Comparison of ENCODE assay signal across 10 mouse cellular contexts in genomic region chr2:68873653-68874441, GRCm38 (mm10). TPM values are rescaled to one million over a fixed set of nuclear protein-coding genes. Genes with fewer than 3 reads are reported as not detected.
DNase-seq lines count a peak whose midpoint lies in the region; ATAC-seq and TF ChIP-seq lines count a peak whose summit lies in the region.
"Had no signal": no experiment of that assay in that cellular context is flagged by ENCODE, and none has a peak within 500 bp of the region (broad histone marks: within the 10 kb centered on the region; RNA-seq: fewer than 3 reads in every experiment).

No protein-coding gene starts in this region.

- peak overlapping the region; percentile 57 for H3K27ac ChIP-seq in heart, embryonic 12.5 days (ENCODE audit: poor library complexity, severe bottlenecking)
- H3K27ac ChIP-seq in heart, adult 2 months = no peak overlapping the region
- H3K27ac ChIP-seq in spleen, adult 2 months (ENCODE audit: insufficient read depth, low read length) = peak overlapping the region; percentile 16
- H3K27ac ChIP-seq in left cerebral cortex, adult 2 months = no peak overlapping the region
- H3K27ac ChIP-seq: midbrain, embryonic 12.5 days had no signal

- H3K36me3 ChIP-seq in heart, embryonic 12.5 days = peaks cover 3% of the 10 kb centered on the region
- H3K36me3 ChIP-seq in heart, adult 2 months (ENCODE audit: control insufficient read depth, insufficient read depth, low read length) = no peaks in the 10 kb centered on the region
- no peaks in the 10 kb centered on the region for H3K36me3 ChIP-seq in spleen, adult 2 months (ENCODE audit: control insufficient read depth, insufficient read depth, low read length)
- no peaks in the 10 kb centered on the region for H3K36me3 ChIP-seq in splenic B cell, adult 2 months (ENCODE audit: control insufficient read depth, insufficient read depth, low read length, poor library complexity, severe bottlenecking)
- H3K36me3 ChIP-seq: midbrain, embryonic 12.5 days had no signal

- H3K79me2 ChIP-seq in heart, adult 2 months (replicated peaks; ENCODE audit: control insufficient read depth, insufficient read depth, low read length) = no peaks in the 10 kb centered on the region

- no peaks in the 10 kb centered on the region; the same call in 1 of the 2 replicates for H3K27me3 ChIP-seq in heart, embryonic 12.5 days (replicated peaks)
- H3K27me3 ChIP-seq in heart, adult 2 months (ENCODE audit: control insufficient read depth, insufficient read depth, low read length) = no peaks in the 10 kb centered on the region
- no peaks in the 10 kb centered on the region for H3K27me3 ChIP-seq in spleen, adult 2 months (ENCODE audit: control insufficient read depth, insufficient read depth, low read length)
- no peaks in the 10 kb centered on the region for H3K27me3 ChIP-seq in splenic B cell, adult 2 months (ENCODE audit: control insufficient read depth, insufficient read depth, low read length, poor library complexity, severe bottlenecking)
- H3K27me3 ChIP-seq: midbrain, embryonic 12.5 days had no signal

- 42% methylated on average over 15 of the region's 15 CpGs for WGBS in heart, embryonic 12.5 days
- 54% methylated on average over 15 of the region's 15 CpGs for WGBS in heart, adult 2 months
- WGBS in spleen, adult 2 months = 32% methylated on average over 15 of the region's 15 CpGs

- H3K9ac ChIP-seq in heart, embryonic 12.5 days = no peak overlapping the region
- H3K9ac ChIP-seq in heart, adult 2 months (ENCODE audit: low read depth, low read length) = no peak overlapping the region
- H3K9ac ChIP-seq: midbrain, embryonic 12.5 days had no signal

- peaks cover under 1% of the 10 kb centered on the region; the same call in 1 of the 2 replicates for H3K9me3 ChIP-seq in heart, embryonic 12.5 days (replicated peaks)
- H3K9me3 ChIP-seq: midbrain, embryonic 12.5 days had no signal

- intact Hi-C loops in heart, adult 2 months (cut with DNase I) = loop anchor here (5.0 kb wide), 1 partner anchor 1253 kb away; no protein-coding TSS in a partner anchor
- intact Hi-C loops in left cerebral cortex, adult 2 months (cut with DNase I) = no loop called here

- peaks cover 31% of the 10 kb centered on the region for H3K4me1 ChIP-seq in heart, embryonic 12.5 days (replicated peaks)
- peaks cover 3% of the 10 kb centered on the region for H3K4me1 ChIP-seq in heart, adult 2 months (ENCODE audit: control insufficient read depth, insufficient read depth, low read length)
- H3K4me1 ChIP-seq in spleen, adult 2 months (ENCODE audit: control insufficient read depth, insufficient read depth, insufficient read length) = peaks cover 15% of the 10 kb centered on the region; the same call in 1 of the 2 replicates

- TF ChIP-seq CTCF in heart, adult 2 months (IDR thresholded peaks at IDR 0.05) = no peak
- TF ChIP-seq CTCF in spleen, adult 2 months (IDR thresholded peaks at IDR 0.05; ENCODE audit: extremely low read depth, insufficient read depth, insufficient read length, insufficient replicate concordance) = no peak
- TF ChIP-seq CTCF in left cerebral cortex, adult 2 months (IDR thresholded peaks at IDR 0.05) = no peak

- H3K4me2 ChIP-seq in heart, embryonic 12.5 days = peak overlapping the region; percentile 48
- H3K4me2 ChIP-seq: midbrain, embryonic 12.5 days had no signal

- peak; percentile 48; the same call in 1 of the 2 replicates for ATAC-seq in heart, embryonic 12.5 days (ENCODE audit: insufficient number of reproducible peaks, low FRiP score)
- ATAC-seq in inflammation-experienced regulatory T-cells, adult 6 months = peak; percentile 39

- no peak for DNase-seq in heart, adult 2 months
- peak in 1 of 2 experiments; percentile 14 for DNase-seq in spleen, adult 2 months (ENCODE audit: low read depth in 1 of 2, low spot score in 2 of 2)
- no peak for DNase-seq in spleen, adult 18-20 months
- DNase-seq in splenic B cell, adult 2 months (ENCODE audit: low read depth, low spot score) = peak; percentile 61
- DNase-seq in urinary bladder, postnatal 4 days (ENCODE audit: low spot score in 2 of 2) = no peak
- DNase-seq in left cerebral cortex, adult 2 months (ENCODE audit: extremely low spot score in 1 of 2, low spot score in 2 of 2) = no peak

- no peak overlapping the region for H3K4me3 ChIP-seq in heart, embryonic 12.5 days
- no peak overlapping the region for H3K4me3 ChIP-seq in heart, adult 2 months
- no peak overlapping the region for H3K4me3 ChIP-seq in spleen, adult 2 months (ENCODE audit: extremely low read depth, insufficient read depth, insufficient read length)
- H3K4me3 ChIP-seq in left cerebral cortex, adult 2 months = no peak overlapping the region
- H3K4me3 ChIP-seq: midbrain, embryonic 12.5 days had no signal

- TF ChIP-seq POLR2A in heart, adult 2 months (IDR thresholded peaks at IDR 0.05; ENCODE audit: insufficient read depth, low read depth, low read length) = no peak
- TF ChIP-seq POLR2A in spleen, adult 2 months (IDR thresholded peaks at IDR 0.05; ENCODE audit: low read depth, low read length) = no peak

- TF ChIP-seq EP300 in heart, adult 2 months (IDR thresholded peaks at IDR 0.05; ENCODE audit: insufficient read depth, low read depth, low read length) = no peak

RNA-seq across cellular contexts. Expression of gene Cers6, which starts 12.6 kb away (rescaled TPM):
- 25.4 and 26.9 TPM in 2 replicates for polyA plus RNA-seq in heart, embryonic 12.5 days (2016; fragmentation: Nextera tagmentation; extraction: Ambion mirVana)
- 1 to 10 TPM; 8.7 to 9.6 TPM for total RNA-seq in heart, adult 2 months (2021)
- polyA plus RNA-seq in heart, adult 2 months (2012; rRNA removed) = 2.1 and 3.5 TPM in 2 replicates
- polyA plus RNA-seq in spleen, adult 2 months (2012; rRNA removed) = 3.5 and 5.8 TPM in 2 replicates
- 1 to 10 TPM; 1.8 to 3.8 (median 3.0) TPM for polyA plus RNA-seq in inflammation-experienced regulatory T-cells, adult 6 months (2017; shearing (Covaris generic))
- 10 to 100 TPM; 69.3 to 82.7 TPM for total RNA-seq in left cerebral cortex, adult 2 months (2021)
- total RNA-seq: MEL had no signal

Comparison
In these comparisons a context has a peak if more than half of its experiments do, and no peak if none do; other contexts are left out.
1. H3K27ac ChIP-seq: peak in heart, embryonic 12.5 days (single experiment) and spleen, adult 2 months (single experiment); none in heart, adult 2 months (single experiment) and left cerebral cortex, adult 2 months (single experiment).